Comparison of ENCODE assay signal across 20 mouse cellular contexts in genomic region chr7:127611011-127611410, GRCm38 (mm10). TPM values are rescaled to one million over a fixed set of nuclear protein-coding genes. Genes with fewer than 3 reads are reported as not detected.
"Had no signal": no experiment of that assay in that cellular context is flagged by ENCODE, and none has a peak within 500 bp of the region (broad histone marks: within the 10 kb centered on the region; RNA-seq: fewer than 3 reads in every experiment).

No protein-coding gene starts in this region.

- H3K4me2 ChIP-seq: limb, embryonic 13.5 days; liver, embryonic 13.5 days; midbrain, embryonic 12.5 days; midbrain, embryonic 15.5 days; neural tube, embryonic 12.5 days; neural tube, embryonic 15.5 days had no signal

- ATAC-seq: midbrain, embryonic 15.5 days had no signal

- H3K4me3 ChIP-seq: layer of hippocampus, adult 2 months; limb, embryonic 10.5 days; limb, embryonic 13.5 days; liver, embryonic 13.5 days; midbrain, embryonic 12.5 days; midbrain, embryonic 15.5 days; neural tube, embryonic 12.5 days; neural tube, embryonic 15.5 days had no signal

- DNase-seq: kidney, adult 2 months; kidney, postnatal 10 days; kidney, postnatal 4 days; layer of hippocampus, adult 9-11 months; liver, embryonic 13.5 days; lung, adult 2 months; right cerebral cortex, adult 18-20 months; right cerebral cortex, postnatal 14 days; right cerebral cortex, postnatal 4 days; thymus, postnatal 36 days had no signal

- H3K9me3 ChIP-seq: limb, embryonic 10.5 days; limb, embryonic 13.5 days; liver, embryonic 13.5 days; midbrain, embryonic 12.5 days; midbrain, embryonic 15.5 days; neural tube, embryonic 12.5 days; neural tube, embryonic 15.5 days had no signal

- H3K27ac ChIP-seq: layer of hippocampus, adult 2 months; limb, embryonic 10.5 days; limb, embryonic 13.5 days; liver, embryonic 13.5 days; macrophage; midbrain, embryonic 12.5 days; midbrain, embryonic 15.5 days; neural tube, embryonic 12.5 days; neural tube, embryonic 15.5 days; stomach, postnatal 0 days had no signal

- H3K9ac ChIP-seq: limb, embryonic 13.5 days; liver, embryonic 13.5 days; midbrain, embryonic 12.5 days; midbrain, embryonic 15.5 days; neural tube, embryonic 12.5 days; neural tube, embryonic 15.5 days had no signal

- H3K27me3 ChIP-seq: limb, embryonic 13.5 days; midbrain, embryonic 12.5 days; midbrain, embryonic 15.5 days; neural tube, embryonic 12.5 days; neural tube, embryonic 15.5 days had no signal

RNA-seq across cellular contexts. Expression of gene Tmem265, which starts 49.8 kb away (rescaled TPM):
- polyA plus RNA-seq: kidney, adult 2 months; liver, adult 2 months; macrophage had no signal
